Mouse (Mus musculus) liver, embryonic 14.5 days (tissue): ENCODE measurements around the gene Hoga1.

Source experiments
- CTCF ChIP-seq: IDR thresholded peaks from 2 replicates; pipeline ENCODE4 v1.5.1; 2016; ENCODE audit warnings: antibody characterized with exemption, low read depth, control low read depth
- EP300 ChIP-seq: IDR thresholded peaks from 2 replicates; pipeline ENCODE4 v1.6.1; 2016; ENCODE audit warnings: antibody characterized with exemption, low read depth

- TF ChIP-seq CTCF, result no peak
- no peak for TF ChIP-seq EP300
Observed at GRCm38 (mm10) chr19:42006568-42006967, 38.8 kb upstream of the Hoga1 start.
